Mouse (Mus musculus): ENCODE data around the gene Grip1. TPM values are rescaled to one million over a fixed set of nuclear protein-coding genes. Genes with fewer than 3 reads are reported as not detected.
A peak's percentile ranks its signal among the peaks of the same experiment; 100 is the strongest.

The Grip1 gene
- polyA plus RNA-seq, 1 experiment from 2014 or later = 1.8 TPM

DNA sequence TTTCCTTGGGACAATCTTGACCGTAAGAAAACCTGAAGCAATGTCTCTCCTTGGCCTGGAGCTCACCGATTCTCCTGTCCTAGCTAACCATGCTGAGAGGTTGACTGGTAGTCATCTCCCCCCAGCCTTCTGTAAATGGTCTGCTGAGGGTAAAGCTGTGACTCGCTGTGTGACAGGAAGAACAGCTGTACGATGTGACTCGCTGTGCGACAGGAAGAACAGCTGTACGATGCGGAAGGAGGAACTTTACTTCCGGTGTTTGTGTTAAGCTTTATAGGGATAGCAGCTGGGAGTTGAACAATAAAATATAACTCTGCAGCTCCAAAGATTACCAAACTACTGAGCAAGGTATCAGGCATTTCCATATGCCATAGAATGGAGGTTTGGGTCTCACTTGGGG lies 119.5 kb downstream of the Grip1 start:
- Histone ChIP-seq H3K9me3 (ENCODE audit: control insufficient read depth, low read length) (no peaks in the 10 kb centered on the region), H3K27ac (ENCODE audit: low read length) (no peak overlapping the region), H3K4me1 (replicated peaks; ENCODE audit: control insufficient read depth, insufficient read depth, low read length) (no peaks in the 10 kb centered on the region; the same call in 1 of the 2 replicates), H3K27me3 (ENCODE audit: control insufficient read depth, insufficient read depth, low read depth, low read length) (no peaks in the 10 kb centered on the region), H3K4me2 (ENCODE audit: low read depth, low read length) (no peak overlapping the region), H3K4me3 (ENCODE audit: low read length) (no peak overlapping the region), H3K9ac (ENCODE audit: low read length) (no peak overlapping the region), H3K36me3 (ENCODE audit: control insufficient read depth, insufficient read depth, low read length) (no peaks in the 10 kb centered on the region)
- WGBS = 63% methylated on average over 9 of the region's 9 CpGs
- ATAC-seq (ENCODE audit: low read depth) = no peak

DNA sequence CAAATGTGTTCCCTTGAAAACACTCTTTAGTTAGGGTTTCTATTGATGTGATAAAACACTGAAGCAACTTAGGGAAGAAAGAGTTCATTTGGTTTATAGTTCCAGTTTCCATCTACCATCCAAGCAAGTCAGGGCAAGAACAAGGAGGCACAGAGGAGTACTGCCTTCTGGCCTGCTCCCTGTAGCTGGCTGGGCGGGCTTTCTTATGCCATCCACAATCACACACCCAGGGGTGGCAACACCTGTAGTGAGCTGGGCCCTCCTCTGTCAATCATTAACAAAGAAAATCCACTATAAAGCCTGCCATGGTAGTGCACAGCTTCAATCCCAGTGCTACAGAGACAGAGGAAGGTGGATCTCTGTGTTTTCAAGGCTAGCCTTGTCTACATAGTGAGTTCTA lies 122.2 kb downstream of the Grip1 start:
- no peak for ATAC-seq (ENCODE audit: low read depth)
- H3K9me3 ChIP-seq (ENCODE audit: control insufficient read depth, low read length) = no peaks in the 10 kb centered on the region
- no peak overlapping the region for H3K27ac ChIP-seq (ENCODE audit: low read length)
- WGBS = 68% methylated on average over 1 of the region's 1 CpGs
- H3K27me3 ChIP-seq (ENCODE audit: control insufficient read depth, insufficient read depth, low read depth, low read length) = no peaks in the 10 kb centered on the region
- no peak overlapping the region for H3K9ac ChIP-seq (ENCODE audit: low read length)
- no peak overlapping the region for H3K4me3 ChIP-seq (ENCODE audit: low read length)
- H3K36me3 ChIP-seq (ENCODE audit: control insufficient read depth, insufficient read depth, low read length) = no peaks in the 10 kb centered on the region
- H3K4me1 ChIP-seq (replicated peaks; ENCODE audit: control insufficient read depth, insufficient read depth, low read length) = no peaks in the 10 kb centered on the region; the same call in 1 of the 2 replicates
- no peak overlapping the region for H3K4me2 ChIP-seq (ENCODE audit: low read depth, low read length)

DNA sequence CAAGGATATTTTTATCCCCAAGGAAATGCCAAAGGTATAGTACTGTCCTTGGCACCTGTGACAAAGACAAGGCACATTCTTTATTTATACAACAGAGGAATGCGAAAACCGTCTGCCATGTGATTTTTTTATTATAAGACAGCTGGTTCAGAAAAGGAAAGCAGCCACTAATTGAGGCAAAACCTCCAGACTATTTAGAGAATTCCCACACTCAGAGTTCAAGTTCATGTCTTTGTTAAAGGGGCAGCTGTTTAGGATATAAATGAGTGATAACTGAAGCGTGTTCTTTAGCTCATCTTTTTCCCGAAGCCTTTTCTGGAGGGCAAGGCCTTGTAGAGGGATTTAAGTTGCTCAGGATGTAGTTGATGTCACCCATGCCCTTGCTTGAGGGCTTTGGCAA lies 126.4 kb downstream of the Grip1 start:
- H3K36me3 ChIP-seq (ENCODE audit: control insufficient read depth, insufficient read depth, low read length) = no peaks in the 10 kb centered on the region
- no peaks in the 10 kb centered on the region; the same call in 1 of the 2 replicates for H3K4me1 ChIP-seq (replicated peaks; ENCODE audit: control insufficient read depth, insufficient read depth, low read length)
- no peaks in the 10 kb centered on the region for H3K9me3 ChIP-seq (ENCODE audit: control insufficient read depth, low read length)
- no peak overlapping the region for H3K4me2 ChIP-seq (ENCODE audit: low read depth, low read length)
- ATAC-seq (ENCODE audit: low read depth) = no peak
- H3K27ac ChIP-seq (ENCODE audit: low read length) = no peak overlapping the region
- H3K27me3 ChIP-seq (ENCODE audit: control insufficient read depth, insufficient read depth, low read depth, low read length) = no peaks in the 10 kb centered on the region
- H3K9ac ChIP-seq (ENCODE audit: low read length) = no peak overlapping the region
- WGBS = 36% methylated on average over 4 of the region's 4 CpGs
- no peak overlapping the region for H3K4me3 ChIP-seq (ENCODE audit: low read length)

DNA sequence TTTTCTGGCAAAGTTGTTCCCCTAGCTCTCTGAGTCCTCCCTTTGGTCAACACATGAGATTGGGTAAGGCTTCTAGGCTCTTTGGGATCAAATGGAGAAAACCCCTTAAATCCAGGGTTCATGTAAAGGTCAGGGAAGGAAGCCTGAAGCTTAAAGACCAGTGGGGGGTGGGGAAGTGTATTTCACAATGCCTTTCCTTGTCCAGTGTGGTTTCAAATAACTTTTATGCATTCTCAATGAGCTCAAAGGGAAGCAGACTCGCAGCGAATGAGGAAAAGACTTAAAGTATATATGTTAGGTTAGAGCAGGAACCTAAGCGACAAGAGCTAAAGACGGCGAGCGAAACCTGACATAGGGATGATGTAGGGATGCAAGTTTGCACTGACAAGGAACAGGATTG lies 131.0 kb downstream of the Grip1 start:
- Histone ChIP-seq H3K27ac (ENCODE audit: low read length) (no peak overlapping the region), H3K36me3 (ENCODE audit: control insufficient read depth, insufficient read depth, low read length) (no peaks in the 10 kb centered on the region), H3K9me3 (ENCODE audit: control insufficient read depth, low read length) (no peaks in the 10 kb centered on the region), H3K4me3 (ENCODE audit: low read length) (no peak overlapping the region), H3K4me2 (ENCODE audit: low read depth, low read length) (no peak overlapping the region), H3K27me3 (ENCODE audit: control insufficient read depth, insufficient read depth, low read depth, low read length) (no peaks in the 10 kb centered on the region), H3K4me1 (replicated peaks; ENCODE audit: control insufficient read depth, insufficient read depth, low read length) (no peaks in the 10 kb centered on the region; the same call in 1 of the 2 replicates), H3K9ac (ENCODE audit: low read length) (no peak overlapping the region)
- ATAC-seq (ENCODE audit: low read depth) = no peak
- 58% methylated on average over 6 of the region's 6 CpGs for WGBS

DNA sequence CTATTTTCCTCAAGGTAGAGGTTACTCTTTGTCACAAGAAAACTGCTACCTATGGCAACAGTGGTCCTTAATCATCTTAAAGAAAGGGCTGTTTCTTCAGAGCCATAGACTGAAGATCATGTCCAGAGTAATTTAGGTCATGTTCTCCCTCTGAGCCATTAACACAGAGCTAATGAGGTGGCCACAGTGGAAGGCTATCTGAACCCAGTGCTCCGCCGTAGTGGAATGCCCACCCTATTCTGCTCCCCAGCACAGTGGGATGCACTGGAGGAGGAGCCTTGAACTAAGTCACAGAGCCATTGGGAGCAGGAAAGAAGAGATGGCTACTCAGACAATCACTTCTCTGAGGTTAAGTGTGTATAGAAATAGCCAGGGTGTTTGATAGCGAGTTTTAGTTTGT lies 133.3 kb downstream of the Grip1 start:
- Histone ChIP-seq H3K4me3 (ENCODE audit: low read length) (no peak overlapping the region), H3K36me3 (ENCODE audit: control insufficient read depth, insufficient read depth, low read length) (no peaks in the 10 kb centered on the region), H3K4me1 (replicated peaks; ENCODE audit: control insufficient read depth, insufficient read depth, low read length) (no peaks in the 10 kb centered on the region; the same call in 1 of the 2 replicates), H3K9me3 (ENCODE audit: control insufficient read depth, low read length) (no peaks in the 10 kb centered on the region), H3K4me2 (ENCODE audit: low read depth, low read length) (no peak overlapping the region), H3K27ac (ENCODE audit: low read length) (no peak overlapping the region), H3K9ac (ENCODE audit: low read length) (no peak overlapping the region), H3K27me3 (ENCODE audit: control insufficient read depth, insufficient read depth, low read depth, low read length) (no peaks in the 10 kb centered on the region)
- 86% methylated on average over 3 of the region's 3 CpGs for WGBS
- no peak for ATAC-seq (ENCODE audit: low read depth)

DNA sequence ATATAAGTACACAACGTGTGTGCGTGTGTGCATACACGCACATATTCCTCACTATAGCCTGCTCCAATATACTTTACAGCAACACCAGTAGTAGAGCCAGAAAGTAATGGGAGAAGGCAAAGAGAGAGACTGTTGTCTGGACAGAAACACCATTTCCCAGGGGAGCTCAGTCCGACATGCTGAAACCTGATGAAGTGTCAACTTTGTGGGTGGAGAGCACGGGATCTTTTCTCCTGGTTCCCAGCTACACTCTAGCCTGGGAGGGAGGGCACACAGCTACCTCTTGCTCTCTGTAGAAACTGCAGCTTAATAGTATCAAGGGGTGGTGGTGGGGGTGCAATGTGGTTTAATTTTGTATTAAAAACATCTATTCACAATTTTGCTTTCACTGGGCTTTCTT lies 143.2 kb downstream of the Grip1 start:
- Histone ChIP-seq H3K9me3 (ENCODE audit: control insufficient read depth, low read length) (no peaks in the 10 kb centered on the region), H3K27ac (ENCODE audit: low read length) (no peak overlapping the region), H3K4me3 (ENCODE audit: low read length) (no peak overlapping the region), H3K36me3 (ENCODE audit: control insufficient read depth, insufficient read depth, low read length) (no peaks in the 10 kb centered on the region), H3K27me3 (ENCODE audit: control insufficient read depth, insufficient read depth, low read depth, low read length) (no peaks in the 10 kb centered on the region), H3K9ac (ENCODE audit: low read length) (no peak overlapping the region), H3K4me2 (ENCODE audit: low read depth, low read length) (no peak overlapping the region), H3K4me1 (replicated peaks; ENCODE audit: control insufficient read depth, insufficient read depth, low read length) (no peaks in the 10 kb centered on the region)
- WGBS = 52% methylated on average over 5 of the region's 5 CpGs
- ATAC-seq (ENCODE audit: low read depth) = no peak

DNA sequence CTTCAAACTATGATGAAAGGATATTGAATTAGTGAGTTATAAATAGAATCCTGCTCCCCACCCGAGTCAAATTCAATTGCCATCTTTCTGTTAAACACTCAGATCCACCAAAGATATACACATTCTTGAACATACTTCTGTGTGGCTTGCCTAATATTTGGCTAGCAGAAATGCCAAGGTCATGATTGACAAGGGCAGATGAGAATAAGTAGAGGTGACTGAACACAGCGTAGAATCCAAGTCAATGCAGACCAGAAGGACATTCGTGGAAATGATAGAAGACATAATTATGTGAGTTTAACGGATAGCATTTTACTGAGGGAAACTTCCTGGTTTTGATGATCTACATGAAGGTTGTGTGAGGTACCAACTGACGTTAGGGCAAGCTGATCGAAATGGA lies 153.9 kb downstream of the Grip1 start:
- WGBS = 62% methylated on average over 6 of the region's 6 CpGs
- Histone ChIP-seq H3K36me3 (ENCODE audit: control insufficient read depth, insufficient read depth, low read length) (no peaks in the 10 kb centered on the region), H3K27ac (ENCODE audit: low read length) (no peak overlapping the region), H3K4me2 (ENCODE audit: low read depth, low read length) (no peak overlapping the region), H3K4me3 (ENCODE audit: low read length) (no peak overlapping the region), H3K27me3 (ENCODE audit: control insufficient read depth, insufficient read depth, low read depth, low read length) (no peaks in the 10 kb centered on the region), H3K4me1 (replicated peaks; ENCODE audit: control insufficient read depth, insufficient read depth, low read length) (no peaks in the 10 kb centered on the region), H3K9me3 (ENCODE audit: control insufficient read depth, low read length) (no peaks in the 10 kb centered on the region), H3K9ac (ENCODE audit: low read length) (no peak overlapping the region)
- no peak for ATAC-seq (ENCODE audit: low read depth)

DNA sequence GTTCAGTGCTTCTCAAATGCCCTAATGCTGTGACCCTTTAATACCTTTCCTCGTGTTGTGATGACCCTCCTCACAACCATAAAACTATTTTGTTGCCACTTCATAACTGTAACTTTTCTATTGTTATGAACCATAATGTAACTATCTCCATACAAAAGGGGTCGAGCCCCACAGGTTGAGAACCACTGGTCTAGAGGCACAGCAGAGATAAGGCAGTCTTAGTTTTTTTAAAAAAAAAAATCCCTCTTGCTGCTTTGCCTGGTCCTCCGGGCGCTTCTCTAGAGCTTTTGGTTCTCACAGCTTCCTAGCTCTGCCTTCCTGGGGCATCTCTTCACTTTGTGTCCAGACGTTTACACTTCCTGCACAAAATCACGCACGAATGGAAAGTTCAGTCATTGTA lies 155.4 kb downstream of the Grip1 start:
- whole genome bisulfite sequencing = 78% methylated on average over 7 of the region's 7 CpGs
- no peaks in the 10 kb centered on the region for H3K9me3 ChIP-seq (ENCODE audit: control insufficient read depth, low read length)
- H3K4me2 ChIP-seq (ENCODE audit: low read depth, low read length) = no peak overlapping the region
- no peaks in the 10 kb centered on the region for H3K4me1 ChIP-seq (replicated peaks; ENCODE audit: control insufficient read depth, insufficient read depth, low read length)
- H3K4me3 ChIP-seq (ENCODE audit: low read length) = no peak overlapping the region
- H3K36me3 ChIP-seq (ENCODE audit: control insufficient read depth, insufficient read depth, low read length) = no peaks in the 10 kb centered on the region
- H3K27ac ChIP-seq (ENCODE audit: low read length) = no peak overlapping the region
- H3K27me3 ChIP-seq (ENCODE audit: control insufficient read depth, insufficient read depth, low read depth, low read length) = no peaks in the 10 kb centered on the region
- ATAC-seq (ENCODE audit: low read depth) = no peak
- H3K9ac ChIP-seq (ENCODE audit: low read length) = no peak overlapping the region

DNA sequence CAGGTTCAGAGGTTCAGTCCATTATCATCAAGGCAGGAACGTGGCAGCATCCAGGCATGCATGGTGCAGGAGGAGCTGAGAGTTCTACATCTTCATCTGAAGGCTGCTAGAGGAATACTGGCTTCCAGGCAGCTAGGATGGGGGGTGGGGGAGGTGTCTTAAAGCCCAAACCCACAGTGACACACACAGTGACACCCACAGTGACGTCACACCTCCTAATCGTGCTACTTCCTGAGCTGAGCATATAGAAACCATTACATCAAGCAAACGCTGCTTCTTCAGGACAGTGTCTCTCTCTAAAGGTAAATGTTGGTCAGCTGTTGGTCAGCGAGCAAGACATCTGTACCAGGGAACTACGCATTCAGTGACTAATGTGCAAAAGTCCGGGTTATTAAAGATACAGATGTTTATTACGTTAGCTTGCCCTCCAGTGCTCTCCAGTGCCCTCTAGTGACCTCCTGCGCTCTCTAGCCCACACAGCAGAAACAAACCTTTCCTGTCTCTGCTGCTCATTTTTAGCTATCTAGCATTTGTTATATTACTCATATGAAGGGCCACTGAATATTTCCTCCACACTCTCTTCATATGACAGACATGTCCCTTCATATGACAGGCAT lies 156.8 kb downstream of the Grip1 start:
- 33% methylated on average over 9 of the region's 9 CpGs for WGBS
- Histone ChIP-seq H3K4me3 (ENCODE audit: low read length) (peak overlapping the region; percentile 20; the same call in 1 of the 2 replicates), H3K9ac (ENCODE audit: low read length) (no peak overlapping the region), H3K36me3 (ENCODE audit: control insufficient read depth, insufficient read depth, low read length) (no peaks in the 10 kb centered on the region), H3K27me3 (ENCODE audit: control insufficient read depth, insufficient read depth, low read depth, low read length) (no peaks in the 10 kb centered on the region), H3K4me1 (replicated peaks; ENCODE audit: control insufficient read depth, insufficient read depth, low read length) (peaks cover 9% of the 10 kb centered on the region), H3K27ac (ENCODE audit: low read length) (no peak overlapping the region), H3K4me2 (ENCODE audit: low read depth, low read length) (peak overlapping the region; percentile 38), H3K9me3 (ENCODE audit: control insufficient read depth, low read length) (no peaks in the 10 kb centered on the region)
- no peak for ATAC-seq (ENCODE audit: low read depth)

DNA sequence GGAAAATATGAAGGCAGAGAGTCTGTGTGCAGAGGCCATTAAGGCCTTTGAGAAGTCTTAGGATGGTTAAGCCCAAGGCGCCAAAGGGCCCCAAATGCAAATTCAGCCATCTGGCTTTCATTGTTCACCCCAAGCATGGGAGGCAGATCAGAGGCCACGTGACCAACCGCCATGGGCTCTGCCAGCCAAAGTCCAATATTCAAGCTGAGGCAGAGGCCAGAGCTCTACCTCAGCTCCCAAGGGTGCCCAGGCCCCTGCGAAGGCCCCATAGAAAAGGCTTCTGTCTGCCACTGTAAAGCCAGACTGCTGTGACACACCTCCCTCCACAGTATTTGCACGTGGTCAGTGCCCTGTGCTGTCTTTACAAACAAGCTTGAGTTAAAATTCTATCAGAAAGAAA lies 158.4 kb downstream of the Grip1 start:
- H3K27me3 ChIP-seq (ENCODE audit: control insufficient read depth, insufficient read depth, low read depth, low read length) = no peaks in the 10 kb centered on the region
- no peak overlapping the region for H3K4me2 ChIP-seq (ENCODE audit: low read depth, low read length)
- no peaks in the 10 kb centered on the region for H3K36me3 ChIP-seq (ENCODE audit: control insufficient read depth, insufficient read depth, low read length)
- 82% methylated on average over 5 of the region's 5 CpGs for WGBS
- no peak overlapping the region for H3K4me3 ChIP-seq (ENCODE audit: low read length)
- peaks cover 20% of the 10 kb centered on the region for H3K4me1 ChIP-seq (replicated peaks; ENCODE audit: control insufficient read depth, insufficient read depth, low read length)
- no peak overlapping the region for H3K9ac ChIP-seq (ENCODE audit: low read length)
- ATAC-seq (ENCODE audit: low read depth) = no peak
- no peaks in the 10 kb centered on the region for H3K9me3 ChIP-seq (ENCODE audit: control insufficient read depth, low read length)
- no peak overlapping the region for H3K27ac ChIP-seq (ENCODE audit: low read length)
